Mouse (Mus musculus): Measurements from ENCODE around the gene Phkg1.

GRCm38 (mm10) chr5:129918065-129918651 is 19.8 kb upstream of the Phkg1 start:
- TF ChIP-seq POLR2A (IDR thresholded peaks at IDR 0.05; ENCODE audit: low read depth, low read length) (no peak), CTCF (IDR thresholded peaks at IDR 0.05; ENCODE audit: borderline replicate concordance, insufficient read depth, low read length) (no peak)
